Mouse (Mus musculus): ENCODE results near the gene Polr2b.

Gene Polr2b

DNA sequence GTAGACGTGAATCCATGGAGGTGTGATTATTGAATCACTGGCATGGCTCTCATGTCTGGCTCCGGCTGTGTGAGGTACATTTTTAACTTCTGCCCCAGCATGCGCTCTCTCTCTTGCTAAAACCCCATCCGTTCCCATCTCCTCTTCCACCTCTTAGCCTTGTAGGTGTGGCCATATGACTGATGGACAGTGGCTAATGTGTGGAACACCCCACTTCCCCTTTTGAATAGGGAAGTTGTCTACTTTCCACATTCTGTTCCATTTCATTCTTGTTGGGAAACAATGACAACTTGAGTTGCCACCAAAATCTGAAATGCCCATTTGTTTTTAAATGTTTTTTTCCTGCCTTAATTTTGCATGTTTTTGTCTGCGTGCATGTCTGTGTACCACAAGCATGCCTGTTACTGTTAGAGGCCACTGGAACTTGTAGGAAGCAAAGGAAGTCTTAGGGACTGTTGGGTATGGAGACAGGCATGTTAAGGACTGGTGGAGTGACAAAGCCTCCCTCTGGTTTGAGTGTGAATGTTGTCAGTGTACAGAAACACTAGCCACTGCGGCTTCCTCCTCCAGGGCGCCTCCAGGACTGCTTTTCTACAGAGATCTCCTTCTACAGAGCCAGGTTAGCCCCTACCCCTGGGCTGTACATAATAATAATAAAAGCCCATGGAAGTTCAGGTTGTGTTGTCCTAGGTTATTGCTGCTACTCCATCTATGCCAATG, 17.0 kb upstream of the Polr2b start:
- no peak for DNase-seq (ENCODE audit: low spot score in 2 of 2)

DNA sequence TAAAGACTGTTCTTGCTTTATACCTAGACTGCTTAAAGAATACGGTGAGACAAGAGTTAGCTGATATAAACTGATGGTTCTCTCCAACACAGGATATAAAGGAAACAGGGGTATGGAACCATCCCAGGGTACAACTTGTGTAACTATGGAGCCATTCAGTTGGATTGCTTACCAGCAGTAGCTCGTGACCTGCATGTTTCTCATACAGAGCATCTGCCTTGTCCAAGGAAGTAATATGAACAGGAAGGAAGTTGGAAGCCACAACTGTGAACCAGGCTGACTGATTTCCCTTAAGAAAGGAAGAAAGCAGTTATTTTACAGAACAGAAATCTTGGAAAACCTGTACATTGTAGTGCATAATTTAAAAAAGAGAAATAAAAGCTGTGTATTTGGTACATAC, 10.5 kb upstream of the Polr2b start:
- no peak for DNase-seq (ENCODE audit: low spot score in 2 of 2)

DNA sequence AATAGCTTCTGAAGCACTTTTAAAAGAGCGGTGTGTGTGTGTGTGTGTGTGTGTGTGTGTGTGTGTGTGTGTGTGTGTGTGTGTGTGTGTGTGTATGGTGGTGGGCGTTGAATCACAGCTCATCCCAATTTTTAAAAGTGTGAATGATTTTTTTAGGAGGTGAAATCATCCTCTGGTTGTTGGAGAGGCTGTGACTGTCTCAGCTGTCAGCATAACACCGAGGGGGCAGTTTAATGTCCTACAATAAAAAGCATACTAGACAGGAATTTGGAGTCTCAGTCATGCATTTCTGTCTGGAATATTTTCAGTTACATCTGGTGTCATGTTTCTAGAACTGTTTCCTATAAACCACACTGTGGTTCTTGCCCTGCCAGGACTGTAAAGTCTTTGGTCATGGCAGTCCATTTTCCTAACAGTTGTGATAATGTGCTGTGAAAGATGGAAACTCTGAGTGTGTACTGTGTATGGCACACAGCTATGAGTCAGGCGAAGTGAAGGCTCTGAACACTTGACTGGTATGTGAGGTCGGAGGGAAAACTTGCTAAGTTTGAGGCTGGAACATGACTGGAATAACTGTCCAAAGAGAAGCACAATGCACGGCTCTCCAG, 8.5 kb upstream of the Polr2b start:
- DNase-seq (ENCODE audit: low spot score in 2 of 2): no peak

DNA sequence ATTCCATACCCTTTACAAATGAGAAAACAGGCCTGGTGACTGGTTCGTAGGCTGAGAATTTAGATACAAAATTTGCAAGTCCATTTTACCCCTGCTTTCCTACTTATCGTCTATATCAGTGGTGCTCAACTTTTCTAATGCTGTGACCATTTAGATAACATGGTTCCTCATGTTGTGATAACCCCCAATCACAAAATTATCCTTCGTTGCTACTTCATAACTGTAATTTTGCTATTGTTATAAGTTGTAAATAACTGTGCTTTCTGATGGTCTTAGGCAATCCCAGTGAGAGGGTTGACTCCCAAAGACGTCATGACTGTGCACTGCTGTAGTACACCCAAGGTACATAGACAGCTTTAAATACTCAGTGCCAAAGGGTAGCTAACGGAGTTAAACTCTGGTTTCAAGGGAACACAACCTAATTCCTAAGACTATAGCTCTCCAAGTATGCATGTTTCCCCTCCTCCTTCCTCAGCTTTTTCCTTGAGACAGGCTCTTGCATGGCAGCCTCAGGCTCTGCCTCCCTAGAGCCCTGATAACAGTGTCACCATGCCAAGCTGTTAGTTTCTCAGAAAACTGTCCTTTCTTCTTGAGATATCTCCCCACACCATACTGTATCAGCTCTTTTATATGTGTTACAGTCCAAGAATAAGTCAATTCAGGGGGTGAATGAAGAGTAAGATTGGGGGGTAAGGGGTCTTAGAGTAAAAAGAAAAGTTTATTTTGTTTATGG, 2.0 kb upstream of the Polr2b start:
- DNase-seq (ENCODE audit: low spot score in 2 of 2): no peak

- DNase-seq (ENCODE audit: low spot score in 2 of 2): peak in 1 of 2 experiments; percentile 2
Observed at GRCm38 (mm10) chr5:77309051-77309906, 668 bp upstream of the Polr2b start.

DNA sequence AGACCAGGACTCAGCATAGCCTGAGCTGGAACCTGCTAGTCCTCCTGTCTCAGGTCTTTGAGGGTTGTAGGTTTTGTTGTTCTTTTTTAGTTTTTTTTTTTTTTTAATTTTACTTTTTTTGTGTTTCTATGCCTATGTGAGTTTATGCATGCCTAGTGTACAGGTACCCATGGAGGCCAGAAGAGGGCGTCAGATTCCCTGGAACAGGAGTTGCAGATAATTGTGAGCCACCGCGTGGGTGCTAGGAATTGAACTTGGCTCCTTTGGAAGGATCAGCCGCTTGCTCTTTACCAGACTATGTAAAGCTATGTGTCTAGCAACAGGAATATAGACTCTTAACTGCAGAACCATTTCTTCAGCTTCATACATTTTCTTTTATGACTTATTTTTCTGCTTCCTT, 4.3 kb downstream of the Polr2b start:
- no peak for DNase-seq (ENCODE audit: low spot score in 2 of 2)

DNA sequence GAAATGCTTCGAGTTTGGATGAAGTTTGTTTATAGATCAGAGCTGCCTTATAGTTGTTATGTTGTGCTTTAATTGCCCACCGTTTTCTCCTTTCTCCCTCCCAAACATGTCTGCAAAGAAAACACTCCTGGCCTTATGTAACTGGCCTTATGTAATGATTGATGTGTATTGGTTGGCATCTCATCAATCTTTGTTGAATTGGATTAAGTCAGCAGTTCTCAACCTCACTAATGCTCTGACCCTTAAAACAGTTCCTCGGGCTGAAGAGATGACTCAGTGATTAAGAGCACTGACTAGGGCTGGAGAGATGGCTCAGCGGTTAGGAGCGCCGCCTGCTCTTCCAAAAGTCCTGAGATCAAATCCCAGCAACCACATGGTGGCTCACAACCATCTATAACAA, 5.0 kb downstream of the Polr2b start:
- DNase-seq (ENCODE audit: low spot score in 2 of 2): no peak

GRCm38 (mm10) chr5:77324936-77325335, 15.0 kb downstream of the Polr2b start:
- DNase-seq (ENCODE audit: low spot score in 2 of 2): no peak

GRCm38 (mm10) chr5:77330154-77330553, 20.2 kb downstream of the Polr2b start:
- no peak for DNase-seq (ENCODE audit: low spot score in 2 of 2)

DNA sequence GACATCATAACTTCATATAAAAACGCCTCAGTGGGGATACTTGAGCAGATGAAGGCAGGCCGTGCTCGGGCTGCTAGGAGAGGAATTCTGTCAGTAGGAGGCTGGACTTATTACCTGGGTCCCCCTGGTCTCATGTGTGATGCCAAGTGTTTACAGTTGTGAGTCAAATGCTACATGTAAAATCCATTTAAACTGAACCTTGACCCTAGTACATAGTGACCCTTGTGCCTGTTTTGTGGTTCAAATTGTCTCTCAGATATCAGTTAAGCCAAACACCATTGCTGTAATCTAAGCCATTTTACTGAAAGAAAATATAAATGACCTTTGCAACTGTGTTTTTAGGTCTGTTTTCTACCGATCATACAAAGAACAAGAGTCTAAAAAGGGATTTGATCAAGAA, 30.1 kb downstream of the Polr2b start:
- no peak for DNase-seq (ENCODE audit: low spot score in 2 of 2)

GRCm38 (mm10) chr5:77348901-77349300, 39.0 kb downstream of the Polr2b start:
- no peak for DNase-seq (ENCODE audit: low spot score in 2 of 2)

DNA sequence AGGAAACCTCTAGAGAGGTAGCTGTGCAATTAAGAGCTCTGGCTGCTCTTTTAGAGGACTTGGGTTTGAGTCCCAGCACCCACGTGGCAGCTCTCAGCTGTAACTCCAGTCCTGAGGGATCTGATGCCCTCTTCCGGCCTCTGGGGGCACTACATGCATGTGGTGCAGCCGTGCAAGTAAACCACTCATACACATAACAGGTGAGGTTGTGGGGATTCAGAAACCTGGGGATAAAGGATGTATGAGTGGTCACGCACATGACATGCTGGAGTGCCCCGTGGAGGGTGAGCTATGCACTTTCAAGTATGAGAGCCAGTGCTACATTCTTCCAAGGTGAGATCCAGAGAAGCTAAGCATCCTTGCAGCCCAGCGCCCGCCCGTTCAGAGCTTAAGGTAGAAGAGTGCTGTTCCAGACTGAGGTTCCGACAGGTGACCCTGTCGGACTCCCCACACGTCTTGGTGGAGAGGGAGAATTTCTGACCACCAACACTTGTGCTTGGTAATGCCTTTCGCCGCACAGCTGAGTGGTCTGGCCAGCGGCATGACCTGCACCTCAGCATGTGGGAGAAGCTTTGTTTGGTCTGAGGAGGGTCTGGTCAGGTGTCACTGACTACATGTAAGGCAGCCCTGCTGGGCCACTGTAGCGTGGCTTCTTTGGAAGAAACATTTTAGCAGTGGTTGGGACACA, 40.2 kb downstream of the Polr2b start:
- no peak for DNase-seq (ENCODE audit: low spot score in 2 of 2)

DNA sequence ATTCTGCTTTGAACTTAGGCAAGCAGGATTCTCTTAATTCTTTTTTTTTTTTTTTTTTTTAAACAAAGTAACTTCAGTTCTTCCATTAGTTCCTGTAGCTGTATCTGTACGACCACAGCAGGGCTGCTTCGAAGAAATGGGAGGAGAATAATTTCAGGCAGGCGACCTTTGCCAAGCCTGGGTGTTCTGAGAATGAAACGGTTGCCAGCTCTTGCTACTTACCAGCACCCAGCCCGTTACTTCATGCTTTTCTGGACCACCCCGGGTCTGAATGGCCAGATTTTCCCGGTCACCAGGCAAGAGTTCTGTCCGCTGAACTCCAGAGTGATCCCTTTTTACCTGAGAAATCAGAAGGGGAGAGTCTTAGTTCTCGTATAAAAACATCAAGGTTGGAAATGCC, 41.7 kb downstream of the Polr2b start:
- DNase-seq (ENCODE audit: low spot score in 2 of 2): no peak

DNA sequence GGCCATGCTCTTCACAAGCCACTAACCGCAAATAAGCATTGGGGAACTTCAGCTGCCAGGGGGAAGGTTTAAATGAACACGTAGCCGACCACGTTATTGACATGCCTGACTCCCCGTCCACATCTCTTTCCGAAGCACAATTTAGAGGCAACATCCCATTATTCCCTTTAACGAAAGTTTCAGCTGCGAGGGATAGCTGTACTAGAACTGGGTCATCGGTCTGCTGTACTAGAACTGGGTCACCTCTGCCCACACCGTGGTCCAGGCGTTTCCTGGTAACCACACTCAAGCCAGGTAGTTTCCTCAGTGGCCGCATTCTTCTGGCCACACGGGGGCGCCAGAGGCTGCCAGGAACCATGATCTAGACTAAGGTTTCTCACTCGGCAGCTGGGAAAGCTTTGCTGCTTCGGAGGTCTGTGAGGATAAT, 44.4 kb downstream of the Polr2b start:
- DNase-seq (ENCODE audit: low spot score in 2 of 2): peak; percentile 67 to 74

DNA sequence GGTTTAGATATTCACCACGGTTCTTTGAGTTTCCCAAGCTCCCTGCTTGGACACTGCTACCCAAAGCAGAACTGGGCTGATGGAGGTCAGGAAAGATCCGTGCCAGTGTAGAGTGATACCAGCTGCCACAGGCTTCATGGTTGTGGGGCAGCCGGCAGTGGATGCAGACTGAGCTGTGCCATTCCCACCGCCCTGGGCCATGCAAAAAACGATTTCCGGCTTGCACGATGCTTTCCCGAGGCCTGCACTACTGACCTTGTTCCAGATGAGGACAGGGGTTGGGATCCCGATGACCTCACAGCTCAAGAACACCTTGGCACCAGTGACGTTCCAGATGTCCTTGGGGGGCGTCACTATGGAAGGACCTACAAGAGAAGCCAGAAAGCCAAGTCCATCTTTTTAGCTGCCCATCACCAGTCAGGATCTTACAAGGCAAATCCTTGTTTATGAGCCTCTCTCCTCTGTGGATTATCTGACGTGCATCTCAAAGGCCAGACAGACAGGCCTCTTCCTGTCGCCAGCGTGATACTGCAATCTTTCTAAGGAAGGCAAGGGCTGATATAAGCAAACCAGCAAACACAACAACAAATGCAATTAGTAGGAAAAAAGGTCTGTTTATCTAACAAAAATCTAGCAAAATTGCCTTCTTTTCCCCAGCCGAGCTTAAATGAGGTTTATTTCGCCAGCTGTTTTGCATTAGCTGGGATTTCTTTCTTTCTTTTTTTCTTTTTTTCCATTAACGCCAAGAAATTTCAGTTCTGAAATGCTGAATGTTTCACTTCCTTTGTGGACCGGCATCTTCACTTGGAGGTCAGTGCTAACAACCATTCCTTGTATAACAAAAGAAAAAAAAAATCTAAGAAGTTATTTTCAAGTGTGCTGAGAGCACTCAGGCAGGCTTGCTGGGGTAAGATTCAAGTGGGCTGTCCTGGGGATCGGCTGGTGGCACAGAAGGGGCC, 45.6 kb downstream of the Polr2b start:
- no peak for DNase-seq (ENCODE audit: low spot score in 2 of 2)

- DNase-seq (ENCODE audit: low spot score in 2 of 2): peak; percentile 18 to 32
Observed at GRCm38 (mm10) chr5:77357405-77358149, 47.6 kb downstream of the Polr2b start.

GRCm38 (mm10) chr5:77358347-77358746, 48.4 kb downstream of the Polr2b start:
- DNase-seq (ENCODE audit: low spot score in 2 of 2): no peak

GRCm38 (mm10) chr5:77359971-77360370, 50.0 kb downstream of the Polr2b start:
- DNase-seq (ENCODE audit: low spot score in 2 of 2): no peak

- DNase-seq (ENCODE audit: low spot score in 2 of 2): no peak
Observed at GRCm38 (mm10) chr5:77361006-77361405, 51.1 kb downstream of the Polr2b start.

DNA sequence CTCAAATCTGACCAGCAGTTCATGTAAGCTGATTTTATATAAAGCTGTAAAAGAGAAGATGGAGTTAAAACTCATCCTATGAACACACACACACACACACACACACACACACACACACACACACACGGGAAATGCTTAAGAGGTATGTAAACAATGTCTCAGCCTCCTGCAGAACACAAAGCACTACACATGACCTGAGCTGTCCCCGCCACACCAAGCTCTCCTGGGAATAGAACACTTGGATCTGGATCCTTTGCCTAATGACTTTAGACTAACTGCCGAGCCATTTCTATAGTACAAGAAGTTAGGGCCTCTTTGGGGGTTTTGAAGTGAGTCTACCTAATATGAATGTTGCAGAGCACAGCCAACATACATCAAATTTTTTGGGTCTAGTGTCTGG, 52.2 kb downstream of the Polr2b start:
- DNase-seq (ENCODE audit: low spot score in 2 of 2): no peak
